Mouse (Mus musculus) neural tube, embryonic 13.5 days (tissue): ENCODE measurements around the gene Rpl36al. TPM values are rescaled to one million over a fixed set of nuclear protein-coding genes. Genes with fewer than 3 reads are reported as not detected.
A peak's percentile ranks its signal among the peaks of the same experiment; 100 is the strongest.
"Not testable (repeated sequence)": the region's sequence is repeated elsewhere in the genome, so short reads cannot be mapped to it uniquely, and the experiment has no call there.

ENCODE experiments used
- ATAC-seq: fragments of 200-750 bp; cut with Nextera tagmentation; 2 replicates; pipeline ENCODE4 v1.8.0; 2017; ENCODE audit warnings: low read depth, mild to moderate bottlenecking, moderate TSS enrichment, moderate library complexity
- H3K27ac ChIP-seq: fragments of 300-500 bp; sonication (generic); replicated peaks from 2 replicates; pipeline ENCODE4 v1.5.1; 2015; ENCODE audit warnings: moderate library complexity, mild to moderate bottlenecking, inconsistent platforms
- H3K27me3 ChIP-seq: fragments of 300-500 bp; sonication (generic); 2 replicates; pipeline ENCODE4 v1.6.1; 2015; ENCODE audit warnings: mild to moderate bottlenecking, inconsistent platforms
- H3K36me3 ChIP-seq: fragments of 300-500 bp; sonication (generic); 2 replicates; pipeline ENCODE4 v1.6.1; 2015; ENCODE audit warnings: mild to moderate bottlenecking, inconsistent platforms
- H3K4me1 ChIP-seq: fragments of 300-500 bp; sonication (generic); replicated peaks from 2 replicates; pipeline ENCODE4 v1.6.1; 2015; ENCODE audit warnings: inconsistent platforms
- H3K4me2 ChIP-seq: fragments of 300-500 bp; sonication (generic); 2 replicates; pipeline ENCODE4 v1.6.1; 2015; ENCODE audit warnings: inconsistent platforms, mild to moderate bottlenecking, moderate library complexity
- H3K4me3 ChIP-seq: fragments of 300-500 bp; sonication (generic); 2 replicates; pipeline ENCODE4 v1.5.1; 2015; ENCODE audit warnings: mild to moderate bottlenecking, inconsistent platforms
- H3K9ac ChIP-seq: fragments of 300-500 bp; sonication (generic); 2 replicates; pipeline ENCODE4 v1.6.1; 2015; ENCODE audit warnings: moderate library complexity, mild to moderate bottlenecking, inconsistent platforms
- H3K9me3 ChIP-seq: fragments of 300-500 bp; sonication (generic); 2 replicates; pipeline ENCODE4 v1.6.1; 2016; ENCODE audit warnings: inconsistent platforms
- WGBS: fragments of 180-500 bp; shearing (Covaris S2); methylation state at CpG from one replicate; pipeline ENCODE4 v1.1.7; 2015; 5-methylcytosine and 5-hydroxymethylcytosine counted together
- polyA plus RNA-seq: library from polyadenylated mRNA; unstranded; fragments of >200 nt; fragmentation: Nextera tagmentation; extraction: Ambion mirVana; gene quantifications from 2 replicates; pipeline ENCODE4 v1.2.1, GENCODE M21; 2015

Rpl36al gene
- polyA plus RNA-seq, 1 experiment from 2014 or later: 474 TPM

DNA sequence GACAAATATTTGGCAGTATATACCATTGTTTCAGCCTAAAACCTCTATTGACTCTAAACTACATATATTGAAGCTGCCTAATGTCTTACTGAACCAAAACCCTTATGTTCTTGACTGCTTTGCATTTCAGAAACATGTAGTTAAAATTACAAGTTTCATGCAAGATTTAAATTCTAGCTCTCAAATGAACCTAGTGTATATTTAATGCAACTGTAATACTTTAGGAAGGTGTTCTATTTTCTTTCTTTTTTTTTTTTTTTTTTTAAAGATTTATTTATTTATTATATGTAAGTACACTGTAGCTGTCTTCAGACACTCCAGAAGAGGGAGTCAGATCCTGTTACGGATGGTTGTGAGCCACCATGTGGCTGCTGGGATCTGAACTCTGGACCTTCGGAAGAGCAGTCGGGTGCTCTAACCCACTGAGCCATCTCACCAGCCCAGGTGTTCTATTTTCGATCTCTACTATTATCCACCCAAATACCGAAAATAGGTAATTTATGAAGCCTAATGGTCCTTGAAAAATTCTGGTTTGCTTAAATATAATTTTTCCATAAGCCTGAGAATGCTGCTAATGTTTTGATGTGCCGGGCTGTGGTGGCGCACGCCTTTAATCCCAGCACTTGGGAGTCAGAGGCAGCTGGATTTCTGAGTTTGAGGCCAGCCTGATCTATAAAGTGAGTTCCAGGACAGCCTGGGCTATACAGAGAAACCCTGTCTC, 16.9 kb downstream of the Rpl36al start:
- WGBS: 68% methylated on average over 8 of the region's 8 CpGs
- not testable (repeated sequence) for ATAC-seq, H3K4me2 ChIP-seq

GRCm38 (mm10) chr12:69164904-69165303, 19.0 kb downstream of the Rpl36al start:
- WGBS: 61% methylated on average over 3 of the region's 3 CpGs
- Histone ChIP-seq H3K9ac (no peak overlapping the region), H3K4me1 (peaks cover 13% of the 10 kb centered on the region), H3K27ac (no peak overlapping the region), H3K36me3 (no peaks in the 10 kb centered on the region), H3K4me2 (no peak overlapping the region), H3K4me3 (no peak overlapping the region), H3K27me3 (no peaks in the 10 kb centered on the region), H3K9me3 (no peaks in the 10 kb centered on the region)
- no peak for ATAC-seq

More for the DNA sequence above, 16.9 kb downstream of the Rpl36al start:
- not testable (repeated sequence) for H3K4me3 ChIP-seq, H3K9me3 ChIP-seq, H3K27me3 ChIP-seq, H3K27ac ChIP-seq, H3K9ac ChIP-seq, H3K36me3 ChIP-seq
- H3K4me1 ChIP-seq: peaks cover 13% of the 10 kb centered on the region

- WGBS: 88% methylated on average over 4 of the region's 4 CpGs
- not testable (repeated sequence) for H3K4me2 ChIP-seq, H3K4me3 ChIP-seq, H3K9ac ChIP-seq, ATAC-seq, H3K36me3 ChIP-seq, H3K27me3 ChIP-seq, H3K27ac ChIP-seq, H3K9me3 ChIP-seq, H3K4me1 ChIP-seq
Measured at GRCm38 (mm10) chr12:69163586-69163985, 20.3 kb downstream of the Rpl36al start.

DNA sequence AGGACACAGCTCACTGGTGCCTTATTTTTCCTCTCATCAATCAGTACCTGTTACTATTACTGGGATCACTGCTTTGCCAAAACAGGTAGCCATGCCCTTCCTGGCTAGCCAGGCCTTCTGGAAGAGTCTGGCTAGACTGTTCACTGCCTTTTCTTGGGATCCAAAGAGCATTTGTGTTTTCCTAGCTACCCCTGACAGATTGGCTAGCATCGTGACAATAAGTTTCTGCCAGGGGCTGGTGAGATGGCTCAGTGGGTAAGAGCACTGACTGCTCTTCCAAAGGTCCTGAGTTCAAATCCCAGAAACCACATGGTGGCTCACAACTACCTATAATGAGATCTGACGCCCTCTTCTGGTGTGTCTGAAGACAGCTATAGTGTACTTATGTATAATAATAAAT, 23.2 kb downstream of the Rpl36al start:
- peaks cover 20% of the 10 kb centered on the region for H3K36me3 ChIP-seq
- H3K4me2 ChIP-seq, ATAC-seq, H3K27ac ChIP-seq, H3K27me3 ChIP-seq, H3K4me3 ChIP-seq, H3K9ac ChIP-seq, H3K9me3 ChIP-seq: not testable (repeated sequence)
- 81% methylated on average over 2 of the region's 2 CpGs for WGBS
- peaks cover 13% of the 10 kb centered on the region for H3K4me1 ChIP-seq

DNA sequence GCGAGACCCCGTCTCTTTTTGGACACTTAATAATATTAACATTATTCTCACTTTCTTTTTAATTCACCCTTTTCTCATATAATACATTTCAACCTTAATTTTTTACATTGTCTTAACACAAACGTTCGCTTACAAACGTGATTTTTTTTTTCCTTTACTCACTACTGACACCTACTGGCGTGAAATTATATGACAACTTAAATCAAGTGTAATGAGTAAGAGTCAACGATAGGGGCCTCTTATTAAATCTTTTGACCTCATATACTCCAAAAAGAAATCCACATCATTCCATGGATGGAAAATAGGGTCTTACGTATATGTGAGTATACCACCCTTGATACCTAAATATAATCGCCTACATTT, 24.3 kb downstream of the Rpl36al start:
- Histone ChIP-seq H3K9ac (no peak overlapping the region), H3K36me3 (peaks cover 21% of the 10 kb centered on the region), H3K27ac (no peak overlapping the region), H3K4me2 (peak overlapping the region; percentile 30), H3K4me3 (peak overlapping the region; percentile 17), H3K4me1 (peaks cover 13% of the 10 kb centered on the region), H3K27me3 (no peaks in the 10 kb centered on the region), H3K9me3 (no peaks in the 10 kb centered on the region)
- ATAC-seq: peak; percentile 1; the same call in 1 of the 2 replicates
- 8% methylated on average over 9 of the region's 9 CpGs for WGBS

GRCm38 (mm10) chr12:69158765-69159577, 24.9 kb downstream of the Rpl36al start, which contains the start of gene Rps29:
Rps29 (minus strand) TSS chr12:69159186.
- Histone ChIP-seq H3K9ac (peak within 1 kb of the TSS; percentile 89), H3K36me3 (peaks cover 21% of the 10 kb centered on the region), H3K27ac (peak within 1 kb of the TSS; percentile 96), H3K4me1 (peaks cover 13% of the 10 kb centered on the region), H3K4me2 (peak within 1 kb of the TSS; percentile 74), H3K4me3 (peak within 1 kb of the TSS; percentile 73)
- WGBS: under 1% methylated on average over 59 of the region's 68 CpGs
- peak; percentile 99 for ATAC-seq
- not testable (repeated sequence) for H3K9me3 ChIP-seq, H3K27me3 ChIP-seq

GRCm38 (mm10) chr12:69158366-69158764, 25.5 kb downstream of the Rpl36al start:
- Histone ChIP-seq H3K4me2 (peak overlapping the region; percentile 74), H3K36me3 (peaks cover 21% of the 10 kb centered on the region), H3K9me3 (no peaks in the 10 kb centered on the region), H3K4me1 (peaks cover 13% of the 10 kb centered on the region), H3K4me3 (peak overlapping the region; percentile 73), H3K9ac (peak overlapping the region; percentile 89), H3K27ac (peak overlapping the region; percentile 96), H3K27me3 (no peaks in the 10 kb centered on the region)
- WGBS: 1% methylated on average over 19 of the region's 19 CpGs
- no peak for ATAC-seq

- no peak overlapping the region for H3K27ac ChIP-seq
- peaks cover 13% of the 10 kb centered on the region for H3K4me1 ChIP-seq
- no peak overlapping the region for H3K4me3 ChIP-seq
- 95% methylated on average over 2 of the region's 2 CpGs for WGBS
- no peak for ATAC-seq
- H3K4me2 ChIP-seq: no peak overlapping the region; the same call in 1 of the 2 replicates
- H3K27me3 ChIP-seq: no peaks in the 10 kb centered on the region
- no peak overlapping the region for H3K9ac ChIP-seq
- peaks cover 21% of the 10 kb centered on the region for H3K36me3 ChIP-seq
- no peaks in the 10 kb centered on the region for H3K9me3 ChIP-seq
Measured at GRCm38 (mm10) chr12:69157107-69157506, 26.8 kb downstream of the Rpl36al start.

GRCm38 (mm10) chr12:69156436-69156835, 27.4 kb downstream of the Rpl36al start:
- Histone ChIP-seq H3K27ac (no peak overlapping the region), H3K36me3 (peaks cover 21% of the 10 kb centered on the region), H3K9me3 (no peaks in the 10 kb centered on the region), H3K4me1 (peaks cover 13% of the 10 kb centered on the region), H3K4me3 (no peak overlapping the region), H3K4me2 (no peak overlapping the region), H3K27me3 (no peaks in the 10 kb centered on the region), H3K9ac (no peak overlapping the region)
- WGBS: 84% methylated on average over 4 of the region's 4 CpGs
- no peak for ATAC-seq

DNA sequence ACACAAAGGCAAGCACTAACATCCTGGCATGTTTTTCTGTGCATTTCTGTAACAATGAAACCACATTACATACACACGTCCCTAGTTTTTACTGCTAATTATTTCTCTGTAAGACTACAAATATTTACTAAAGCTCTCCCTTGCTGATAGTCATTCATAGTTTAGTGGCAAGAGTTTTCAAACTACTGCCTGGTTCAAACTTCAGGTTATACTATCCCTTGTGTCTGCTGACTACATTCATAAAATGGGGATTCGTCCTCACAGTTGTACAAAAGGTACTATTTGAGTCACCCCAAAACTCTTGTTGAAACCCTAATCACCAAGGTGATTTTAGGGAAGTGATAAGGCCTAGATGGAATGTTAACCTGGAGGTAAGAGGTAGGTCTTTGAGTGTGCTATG, 28.0 kb downstream of the Rpl36al start:
- peaks cover 21% of the 10 kb centered on the region for H3K36me3 ChIP-seq
- H3K27me3 ChIP-seq: no peaks in the 10 kb centered on the region
- H3K4me3 ChIP-seq: no peak overlapping the region
- no peak overlapping the region for H3K27ac ChIP-seq
- no peaks in the 10 kb centered on the region for H3K9me3 ChIP-seq
- no peak overlapping the region for H3K9ac ChIP-seq
- 84% methylated on average over 2 of the region's 2 CpGs for WGBS
- H3K4me2 ChIP-seq: no peak overlapping the region
- no peak for ATAC-seq
- peaks cover 13% of the 10 kb centered on the region for H3K4me1 ChIP-seq

GRCm38 (mm10) chr12:69150049-69150448, 33.8 kb downstream of the Rpl36al start:
- Histone ChIP-seq H3K27ac (peak overlapping the region; percentile 72), H3K9ac (no peak overlapping the region), H3K4me3 (no peak overlapping the region), H3K27me3 (no peaks in the 10 kb centered on the region), H3K36me3 (no peaks in the 10 kb centered on the region), H3K9me3 (no peaks in the 10 kb centered on the region), H3K4me2 (peak overlapping the region; percentile 24), H3K4me1 (peaks cover 21% of the 10 kb centered on the region)
- 52% methylated on average over 13 of the region's 13 CpGs for WGBS
- peak; percentile 86 for ATAC-seq

DNA sequence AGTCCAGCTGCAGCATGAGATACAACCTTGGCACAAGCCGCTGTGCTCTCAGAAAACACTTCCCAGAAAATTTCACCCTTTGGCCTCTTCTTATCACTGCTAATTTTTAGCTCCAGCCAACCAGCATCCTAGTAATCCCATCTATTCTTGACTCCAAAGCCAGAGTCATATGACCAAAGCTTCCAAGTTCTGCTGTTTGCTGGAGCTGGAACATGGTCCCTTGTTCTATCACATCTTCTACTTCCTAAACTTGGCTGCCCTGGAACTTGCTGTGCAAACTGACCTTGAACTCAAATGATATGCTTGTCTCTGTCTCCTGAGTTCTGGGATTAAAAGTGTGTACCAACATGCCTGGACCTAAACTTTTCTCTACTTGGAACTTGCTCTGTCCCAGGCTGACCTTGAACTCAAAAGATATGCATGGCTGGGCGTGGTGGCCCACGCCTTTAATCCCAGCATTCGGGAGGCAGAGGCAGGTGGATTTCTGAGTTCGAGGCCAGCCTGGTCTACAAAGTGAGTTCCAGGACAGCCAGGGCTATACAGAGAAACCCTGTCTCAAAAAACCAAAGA, 36.6 kb downstream of the Rpl36al start:
- WGBS: 91% methylated on average over 5 of the region's 5 CpGs
- H3K27ac ChIP-seq: no peak overlapping the region

More for the DNA sequence above, 36.6 kb downstream of the Rpl36al start:
- no peaks in the 10 kb centered on the region for H3K36me3 ChIP-seq
- no peak for ATAC-seq
- no peaks in the 10 kb centered on the region for H3K9me3 ChIP-seq
- H3K27me3 ChIP-seq: no peaks in the 10 kb centered on the region
- no peak overlapping the region for H3K4me2 ChIP-seq
- H3K4me1 ChIP-seq: peaks cover 21% of the 10 kb centered on the region
- H3K9ac ChIP-seq: no peak overlapping the region
- H3K4me3 ChIP-seq: no peak overlapping the region
